Mouse (Mus musculus) cerebellum, adult 2 months (tissue): ENCODE results near the gene Dync1h1.

ENCODE experiments used
- CTCF ChIP-seq: fragments of 200-500 bp; IDR thresholded peaks from 2 replicates; pipeline ENCODE4 v1.5.1; 2011; ENCODE audit warnings: low read depth, mild to moderate bottlenecking, control low read depth, low read length, moderate library complexity, borderline replicate concordance; ENCODE audit not compliant: insufficient read depth
- POLR2A ChIP-seq: fragments of 200-500 bp; IDR thresholded peaks from 2 replicates; pipeline ENCODE4 v1.6.1; 2011; ENCODE audit warnings: low read length, control low read depth, borderline replicate concordance; ENCODE audit not compliant: insufficient read depth

GRCm38 (mm10) chr12:110608460-110609152 lies 7.4 kb downstream of the Dync1h1 start:
- TF ChIP-seq CTCF = peak; percentile 57
- TF ChIP-seq POLR2A = 0 out of 2 replicates have a peak, but pooled peaks have one; percentile 18
